Mouse (Mus musculus) brown adipose tissue, adult 24 weeks (tissue): ENCODE data around the gene Atxn7l1. TPM values are rescaled to one million over a fixed set of nuclear protein-coding genes. Genes with fewer than 3 reads are reported as not detected.
A peak's percentile ranks its signal among the peaks of the same experiment; 100 is the strongest.

Experiments
- H3K27ac ChIP-seq: fragments of 200-500 bp; replicated peaks from 2 replicates; pipeline ENCODE4 v1.5.1; 2012; ENCODE audit warnings: low read depth, mild to moderate bottlenecking, low read length
- H3K4me1 ChIP-seq: fragments of 200-500 bp; 2 replicates; pipeline ENCODE4 v1.6.1; 2012; ENCODE audit warnings: low read length, mixed read lengths; ENCODE audit not compliant: control insufficient read depth, insufficient read depth, insufficient read length
- H3K4me3 ChIP-seq: fragments of 200-500 bp; 2 replicates; pipeline ENCODE4 v1.5.1; 2012; ENCODE audit warnings: low read depth, mild to moderate bottlenecking, low read length, moderate library complexity; ENCODE audit not compliant: insufficient read depth
- polyA plus RNA-seq: library from polyadenylated mRNA; stranded (reverse); fragments of >200 nt; gene quantifications from 2 replicates; pipeline ENCODE4 v1.2.4, GENCODE M21; 2012; ENCODE audit not compliant: missing spikeins, insufficient read depth, insufficient read length

The Atxn7l1 gene
- polyA plus RNA-seq, 1 experiment = 22.9 TPM

GRCm38 (mm10) chr12:33314924-33315643 lies 167.6 kb downstream of the Atxn7l1 start:
- H3K4me1 ChIP-seq = peaks cover 23% of the 10 kb centered on the region
- peak overlapping the region; percentile 47 for H3K4me3 ChIP-seq
- H3K27ac ChIP-seq = peak overlapping the region; percentile 65

- Histone ChIP-seq H3K4me3 (no peak overlapping the region), H3K4me1 (peaks cover 23% of the 10 kb centered on the region), H3K27ac (0 out of 2 replicates have a peak overlapping the region, but pooled peaks have one; percentile 11)
Observed at GRCm38 (mm10) chr12:33315804-33316203, 168.3 kb downstream of the Atxn7l1 start.

- H3K27ac ChIP-seq = no peak overlapping the region
- no peak overlapping the region for H3K4me3 ChIP-seq
- peaks cover 10% of the 10 kb centered on the region for H3K4me1 ChIP-seq
Observed at GRCm38 (mm10) chr12:33317792-33318530, 170.5 kb downstream of the Atxn7l1 start.

- no peak overlapping the region for H3K27ac ChIP-seq
- no peaks in the 10 kb centered on the region for H3K4me1 ChIP-seq
- no peak overlapping the region for H3K4me3 ChIP-seq
Observed at GRCm38 (mm10) chr12:33322547-33322946, 175.1 kb downstream of the Atxn7l1 start.

- no peaks in the 10 kb centered on the region for H3K4me1 ChIP-seq
- no peak overlapping the region for H3K4me3 ChIP-seq
- H3K27ac ChIP-seq = no peak overlapping the region
Observed at GRCm38 (mm10) chr12:33323821-33324220, 176.3 kb downstream of the Atxn7l1 start.

- Histone ChIP-seq H3K4me3 (no peak overlapping the region), H3K4me1 (no peaks in the 10 kb centered on the region), H3K27ac (no peak overlapping the region)
Observed at GRCm38 (mm10) chr12:33325424-33325823, 177.9 kb downstream of the Atxn7l1 start.

- no peaks in the 10 kb centered on the region; the same call in 1 of the 2 replicates for H3K4me1 ChIP-seq
- H3K4me3 ChIP-seq = no peak overlapping the region
- no peak overlapping the region for H3K27ac ChIP-seq
Observed at GRCm38 (mm10) chr12:33332046-33332445, 184.6 kb downstream of the Atxn7l1 start.

- Histone ChIP-seq H3K4me1 (no peaks in the 10 kb centered on the region; the same call in 1 of the 2 replicates), H3K4me3 (no peak overlapping the region), H3K27ac (no peak overlapping the region)
Observed at GRCm38 (mm10) chr12:33332796-33333195, 185.3 kb downstream of the Atxn7l1 start.

- H3K4me1 ChIP-seq = no peaks in the 10 kb centered on the region; the same call in 1 of the 2 replicates
Observed at GRCm38 (mm10) chr12:33333914-33334313, 186.4 kb downstream of the Atxn7l1 start.

GRCm38 (mm10) chr12:33334511-33334910 lies 187.0 kb downstream of the Atxn7l1 start:
- Histone ChIP-seq H3K27ac (no peak overlapping the region), H3K4me3 (no peak overlapping the region), H3K4me1 (no peaks in the 10 kb centered on the region; the same call in 1 of the 2 replicates)

More at GRCm38 (mm10) chr12:33333914-33334313, 186.4 kb downstream of the Atxn7l1 start:
- H3K27ac ChIP-seq = no peak overlapping the region
- no peak overlapping the region for H3K4me3 ChIP-seq

GRCm38 (mm10) chr12:33334951-33335350 lies 187.5 kb downstream of the Atxn7l1 start:
- H3K27ac ChIP-seq = no peak overlapping the region
- no peak overlapping the region for H3K4me3 ChIP-seq
- no peaks in the 10 kb centered on the region; the same call in 1 of the 2 replicates for H3K4me1 ChIP-seq

GRCm38 (mm10) chr12:33335410-33335809 lies 187.9 kb downstream of the Atxn7l1 start:
- no peak overlapping the region for H3K27ac ChIP-seq
- H3K4me1 ChIP-seq = no peaks in the 10 kb centered on the region; the same call in 1 of the 2 replicates
- no peak overlapping the region for H3K4me3 ChIP-seq

GRCm38 (mm10) chr12:33336561-33337125 lies 189.2 kb downstream of the Atxn7l1 start:
- Histone ChIP-seq H3K4me1 (peaks cover 2% of the 10 kb centered on the region; the same call in 1 of the 2 replicates), H3K27ac (no peak overlapping the region), H3K4me3 (no peak overlapping the region)

GRCm38 (mm10) chr12:33337289-33337688 lies 189.8 kb downstream of the Atxn7l1 start:
- Histone ChIP-seq H3K4me3 (no peak overlapping the region), H3K4me1 (peaks cover 2% of the 10 kb centered on the region; the same call in 1 of the 2 replicates), H3K27ac (no peak overlapping the region)

GRCm38 (mm10) chr12:33338170-33338569 lies 190.7 kb downstream of the Atxn7l1 start:
- Histone ChIP-seq H3K27ac (no peak overlapping the region), H3K4me3 (no peak overlapping the region), H3K4me1 (peaks cover 2% of the 10 kb centered on the region; the same call in 1 of the 2 replicates)
